Mouse (Mus musculus): Measurements from ENCODE around the gene Macf1. TPM values are rescaled to one million over a fixed set of nuclear protein-coding genes. Genes with fewer than 3 reads are reported as not detected.
"Not testable (repeated sequence)": the region's sequence is repeated elsewhere in the genome, so short reads cannot be mapped to it uniquely, and the experiment has no call there.

The Macf1 gene
- total RNA-seq, 2 experiments from 2014 or later = 49.0 to 51.9 TPM

DNA sequence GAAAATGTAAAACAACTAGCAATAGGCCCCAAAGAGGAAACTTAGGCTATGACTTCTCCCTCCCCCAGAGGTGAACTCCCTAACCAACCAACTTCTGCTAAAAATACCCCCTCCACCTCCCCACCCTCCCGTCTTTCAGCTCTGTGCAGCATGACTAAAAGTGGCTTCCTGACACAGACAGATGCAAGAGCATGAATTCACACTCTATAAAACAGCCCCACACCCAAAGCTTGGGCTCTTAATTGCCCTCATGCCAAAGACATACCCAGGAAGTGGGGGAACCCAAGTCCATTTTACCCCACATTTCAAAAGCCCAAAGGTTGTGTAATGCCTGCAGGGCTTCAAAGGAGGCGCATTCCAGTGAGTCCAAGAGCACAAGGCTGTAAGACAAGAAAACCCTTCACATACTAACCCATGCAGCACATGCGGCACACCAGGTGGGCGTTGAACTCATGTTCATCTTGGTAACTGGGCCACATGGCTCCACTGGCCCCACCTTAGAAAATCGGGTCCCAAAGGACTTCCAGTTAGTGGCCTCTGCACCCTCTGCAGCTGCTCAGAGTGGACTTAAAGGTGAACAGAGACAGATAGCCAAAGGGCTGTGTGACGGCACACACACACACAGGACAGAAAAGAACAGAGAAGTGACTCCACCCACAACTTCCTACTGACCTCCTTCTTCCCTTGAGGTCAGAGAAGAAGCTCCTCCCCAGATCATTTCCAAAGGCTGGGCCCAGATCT lies 119.9 kb downstream of the Macf1 start:
- DNase-seq = no peak
- intact Hi-C loops (cut with DNase I) = no loop called here

DNA sequence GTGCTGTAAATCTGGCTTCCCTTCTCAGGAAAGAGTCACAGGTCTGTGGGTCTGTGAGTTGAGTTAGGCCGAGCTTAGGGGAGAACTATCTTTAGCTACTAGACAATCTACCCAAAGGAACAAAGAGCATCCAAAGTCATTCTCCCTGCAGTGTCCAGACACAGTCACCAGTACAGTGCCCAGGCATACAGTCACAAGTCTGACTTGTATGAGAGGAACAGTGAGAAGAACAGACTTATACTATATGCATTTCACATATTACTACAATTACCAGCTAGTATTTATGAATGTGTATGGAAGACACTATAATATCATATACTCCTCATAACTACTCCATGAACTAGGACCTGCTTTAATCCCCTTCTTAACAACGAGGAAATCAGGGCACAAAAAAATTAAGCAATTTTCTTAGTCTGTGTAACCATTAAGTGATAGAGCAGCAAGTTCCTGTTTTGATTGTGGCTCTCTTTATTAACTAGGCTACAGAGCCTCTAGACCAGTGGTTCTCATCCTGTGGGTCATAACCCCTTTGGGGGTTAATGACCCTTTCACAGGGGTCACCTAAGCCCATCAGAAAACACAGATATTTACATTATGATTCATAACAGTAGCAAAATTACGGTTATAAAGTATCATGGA lies 121.9 kb downstream of the Macf1 start:
- intact Hi-C loops (cut with DNase I) = no loop called here
- no peak for DNase-seq

GRCm38 (mm10) chr4:123560896-123561295 lies 123.3 kb downstream of the Macf1 start:
- intact Hi-C loops (cut with DNase I) = no loop called here
- no peak for DNase-seq

GRCm38 (mm10) chr4:123558496-123558895 lies 125.7 kb downstream of the Macf1 start:
- DNase-seq = no peak
- intact Hi-C loops (cut with DNase I) = no loop called here

GRCm38 (mm10) chr4:123555251-123555650 lies 128.9 kb downstream of the Macf1 start:
- no peak for DNase-seq
- intact Hi-C loops (cut with DNase I) = no loop called here

DNA sequence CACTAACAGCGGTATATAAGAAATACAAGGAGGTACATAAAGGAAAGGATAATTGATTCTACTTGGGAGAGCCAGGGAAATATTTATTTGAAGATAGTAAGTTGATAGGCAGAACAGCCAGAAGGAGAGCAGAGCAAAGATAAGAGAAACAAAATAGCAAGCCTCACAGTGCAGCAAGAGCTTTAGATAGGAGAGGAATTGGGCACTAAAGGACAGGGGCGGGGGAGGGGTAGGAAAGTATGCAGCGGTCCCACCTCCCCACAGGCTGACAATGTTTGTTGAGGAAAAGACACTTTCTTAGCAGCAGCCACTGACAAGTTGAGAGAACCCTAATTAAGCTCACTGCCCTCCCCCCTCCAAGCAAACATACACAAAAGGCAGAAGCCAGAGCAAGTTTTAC lies 131.5 kb downstream of the Macf1 start:
- intact Hi-C loops (cut with DNase I) = no loop called here
- DNase-seq = no peak

- intact Hi-C loops (cut with DNase I) = no loop called here
- DNase-seq = no peak
Measured at GRCm38 (mm10) chr4:123548317-123548716, 135.8 kb downstream of the Macf1 start.

GRCm38 (mm10) chr4:123543691-123544090 lies 140.5 kb downstream of the Macf1 start:
- intact Hi-C loops (cut with DNase I) = no loop called here
- DNase-seq = no peak

DNA sequence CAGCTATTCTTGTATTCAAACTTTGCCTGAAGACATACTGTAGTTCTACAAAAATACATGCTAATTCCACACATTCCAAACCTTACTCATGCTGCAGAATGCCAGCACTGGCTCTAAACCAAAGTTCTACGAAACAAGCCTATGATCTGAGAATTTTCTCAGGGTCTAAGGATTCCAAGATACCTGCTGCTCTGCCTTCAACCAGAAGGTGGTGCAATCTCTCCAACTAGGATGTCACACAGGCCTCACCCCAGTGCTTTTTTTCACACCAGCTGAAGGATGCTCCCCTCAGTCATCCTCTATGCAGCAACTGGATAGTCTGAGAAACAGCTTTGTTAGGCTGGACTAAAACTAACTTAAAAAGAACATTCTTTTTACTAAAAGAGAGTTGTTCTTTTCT lies 148.9 kb downstream of the Macf1 start:
- intact Hi-C loops (cut with DNase I) = loop anchor here (1.0 to 5.0 kb wide), 2 partner anchors 47 to 132 kb away; no protein-coding TSS in a partner anchor
- peak; percentile 19 to 47 for DNase-seq

DNA sequence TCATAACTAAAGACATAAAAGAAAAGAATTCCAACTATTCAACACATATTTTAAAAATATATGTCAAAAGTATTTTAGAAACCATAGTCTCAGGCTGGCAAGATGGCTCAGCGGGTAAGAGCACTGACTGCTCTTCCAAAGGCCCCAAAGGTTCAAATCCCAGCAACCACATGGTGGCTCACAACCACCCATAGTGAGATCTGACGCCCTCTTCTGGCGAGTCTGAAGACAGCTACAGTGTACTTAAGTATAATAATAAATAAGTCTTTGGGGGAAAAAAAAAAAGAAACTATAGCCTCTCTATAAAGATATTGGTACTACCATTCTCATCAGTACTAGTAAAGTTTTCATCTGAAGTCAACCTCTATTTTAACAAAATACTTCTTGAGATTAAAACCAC lies 152.2 kb downstream of the Macf1 start:
- intact Hi-C loops (cut with DNase I) = no loop called here
- DNase-seq = no peak

DNA sequence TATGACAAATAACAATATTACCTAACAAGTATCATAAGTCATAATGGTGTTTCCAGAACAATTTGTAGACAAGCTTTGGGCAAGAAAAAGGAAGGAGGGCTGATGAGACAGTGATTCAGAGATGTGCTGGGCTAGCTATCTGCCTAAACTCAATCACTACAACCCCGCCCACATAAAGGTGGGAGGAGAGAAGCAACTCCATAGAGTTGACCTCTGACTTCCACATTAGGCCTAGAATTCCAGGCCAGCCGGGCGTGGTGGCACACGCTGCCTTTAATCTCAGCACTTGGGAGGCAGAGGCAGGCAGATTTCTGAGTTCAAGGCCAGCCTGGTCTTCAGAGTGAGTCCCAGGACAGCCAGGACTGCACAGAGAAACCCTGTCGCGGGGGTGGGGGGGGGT lies 153.2 kb downstream of the Macf1 start:
- intact Hi-C loops (cut with DNase I) = no loop called here
- DNase-seq = no peak

DNA sequence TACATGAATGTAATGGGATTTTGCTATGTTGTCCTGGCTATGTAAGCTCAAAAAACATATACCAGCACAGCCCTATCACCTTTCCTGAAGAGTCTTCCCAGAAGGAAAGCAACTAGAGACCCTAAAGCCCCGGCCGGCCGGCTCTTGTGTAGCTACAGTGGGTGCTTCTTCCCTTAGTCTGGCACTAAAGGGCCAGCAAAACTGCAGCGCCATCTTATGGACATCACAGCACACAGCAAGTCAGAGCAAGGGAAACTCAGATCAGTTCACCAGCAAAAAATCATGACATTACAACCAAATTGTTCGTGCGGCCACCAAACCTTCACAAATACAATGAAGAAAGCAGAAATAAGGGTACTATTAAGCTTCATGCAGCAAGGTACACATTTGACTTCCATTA lies 154.9 kb downstream of the Macf1 start:
- DNase-seq = peak in 1 of 2 experiments; percentile 23
- intact Hi-C loops (cut with DNase I) = loop anchor here (10.0 kb wide), 1 partner anchor 224 kb away; no protein-coding TSS in a partner anchor

DNA sequence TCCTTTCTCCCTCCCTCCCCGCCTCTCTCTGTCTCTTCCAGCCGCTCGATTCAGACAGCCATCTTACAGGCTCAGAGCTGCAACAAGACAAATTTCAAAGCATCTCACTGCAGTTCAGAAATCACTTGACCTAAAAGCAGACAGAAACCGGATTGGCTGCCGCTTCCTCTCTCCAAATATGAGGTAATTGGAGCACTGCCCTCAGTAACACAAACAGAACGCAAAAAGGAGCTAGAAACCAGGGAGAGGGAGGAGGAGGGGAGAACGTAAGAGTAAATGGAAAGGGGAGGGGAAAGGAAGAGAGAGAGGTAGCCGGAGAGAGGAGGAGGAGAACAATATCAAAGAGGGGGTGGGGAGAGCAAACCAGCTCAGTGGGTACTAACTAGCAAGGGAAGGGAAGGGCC lies 156.6 kb downstream of the Macf1 start:
- DNase-seq = no peak
- intact Hi-C loops (cut with DNase I) = loop anchor here (10.0 kb wide), 1 partner anchor 223 kb away; no protein-coding TSS in a partner anchor

- DNase-seq = no peak
- intact Hi-C loops (cut with DNase I) = loop anchor here (10.0 kb wide), 1 partner anchor 222 kb away; no protein-coding TSS in a partner anchor
Measured at GRCm38 (mm10) chr4:123526779-123527280, 157.3 kb downstream of the Macf1 start.

DNA sequence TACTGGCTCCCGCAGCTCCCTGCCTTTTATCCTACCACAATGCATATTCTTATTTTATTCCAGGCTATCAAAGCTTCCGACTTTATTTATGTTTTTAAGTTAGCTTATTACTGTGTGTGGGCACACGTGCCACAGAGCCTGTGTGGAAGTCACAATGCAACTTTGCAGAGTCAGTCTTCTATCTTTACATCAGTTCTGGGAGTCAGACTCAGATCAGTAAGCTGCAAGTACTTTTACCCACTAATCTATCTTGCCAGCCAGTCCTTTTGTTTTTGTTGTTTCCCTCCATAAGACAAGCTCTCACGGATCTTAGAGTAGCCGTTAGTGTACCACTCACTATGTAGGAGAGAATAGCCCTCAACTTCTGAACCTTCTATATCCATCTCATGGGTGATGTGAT lies 159.4 kb downstream of the Macf1 start:
- intact Hi-C loops (cut with DNase I) = loop anchor here (10.0 kb wide), 1 partner anchor 220 kb away; no protein-coding TSS in a partner anchor
- no peak for DNase-seq

DNA sequence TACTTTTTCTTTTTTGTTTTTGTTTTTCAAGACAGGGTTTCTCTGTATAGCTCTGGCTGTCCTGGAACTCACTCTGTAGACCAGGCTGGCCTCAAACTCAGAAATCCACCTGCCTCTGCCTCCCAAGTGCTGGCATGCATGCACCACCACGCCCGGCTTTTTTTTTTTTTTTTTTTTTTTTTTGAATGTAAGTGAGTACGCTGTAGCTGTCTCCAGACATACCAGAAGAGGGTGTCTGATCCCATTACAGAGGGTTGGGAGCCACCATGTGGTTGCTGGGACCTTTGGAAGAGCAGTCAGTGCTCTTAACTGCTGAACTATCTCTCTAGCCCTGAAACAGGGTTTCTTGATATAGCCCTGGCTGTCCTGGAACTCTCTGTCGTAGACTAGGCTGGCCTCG lies 164.0 kb downstream of the Macf1 start:
- DNase-seq = not testable (repeated sequence)
- intact Hi-C loops (cut with DNase I) = loop anchor here (10.0 kb wide), 1 partner anchor 215 kb away; no protein-coding TSS in a partner anchor

- intact Hi-C loops (cut with DNase I) = no loop called here
- DNase-seq = no peak
Measured at GRCm38 (mm10) chr4:123515673-123516072, 168.5 kb downstream of the Macf1 start.

- no peak for DNase-seq
- intact Hi-C loops (cut with DNase I) = no loop called here
Measured at GRCm38 (mm10) chr4:123510201-123510600, 174.0 kb downstream of the Macf1 start.

DNA sequence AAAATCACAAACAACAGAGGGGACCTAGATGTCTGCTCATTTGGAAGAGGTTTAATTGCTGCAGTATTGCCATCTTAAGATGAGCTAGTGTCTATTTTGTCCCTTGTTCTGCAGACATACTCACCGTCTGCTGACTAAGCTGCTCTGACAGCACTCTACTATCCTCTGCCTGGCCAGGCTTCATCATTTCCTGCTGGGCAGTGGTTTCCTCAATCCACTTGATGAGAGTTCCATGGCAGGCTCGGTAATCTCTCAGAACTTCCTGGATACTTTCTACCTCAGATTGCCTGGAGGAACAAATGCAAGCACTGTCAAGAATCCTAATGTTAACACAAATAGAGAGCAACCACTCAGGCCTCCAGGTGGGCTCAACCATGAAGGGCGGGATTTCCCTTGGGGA lies 195.1 kb downstream of the Macf1 start:
- no peak for DNase-seq

GRCm38 (mm10) chr4:123479991-123480390 lies 204.2 kb downstream of the Macf1 start:
- DNase-seq = no peak

More for the DNA sequence above, 195.1 kb downstream of the Macf1 start:
- intact Hi-C loops (cut with DNase I) = no loop called here

GRCm38 (mm10) chr4:123478655-123479433 lies 205.3 kb downstream of the Macf1 start:
- intact Hi-C loops (cut with DNase I) = no loop called here
- no peak for DNase-seq

More at GRCm38 (mm10) chr4:123479991-123480390, 204.2 kb downstream of the Macf1 start:
- intact Hi-C loops (cut with DNase I) = no loop called here
